Comparison of ENCODE assay signal across 15 mouse cellular contexts in genomic region chr12:24902736-24903135, GRCm38 (mm10).
"Had no signal": no experiment of that assay in that cellular context is flagged by ENCODE, and none has a peak within 500 bp of the region (broad histone marks: within the 10 kb centered on the region; RNA-seq: fewer than 3 reads in every experiment).

No protein-coding gene starts in this region.

- H3K4me2 ChIP-seq: neural tube, embryonic 12.5 days; stomach, embryonic 15.5 days had no signal

- H3K27ac ChIP-seq: neural tube, embryonic 12.5 days; stomach, embryonic 15.5 days; stomach, postnatal 0 days had no signal

- H3K4me3 ChIP-seq: neural tube, embryonic 12.5 days; stomach, embryonic 15.5 days had no signal

- H3K9me3 ChIP-seq: neural tube, embryonic 12.5 days; stomach, embryonic 15.5 days had no signal

- H3K27me3 ChIP-seq: neural tube, embryonic 12.5 days; stomach, embryonic 15.5 days had no signal

- H3K36me3 ChIP-seq: stomach, embryonic 15.5 days had no signal

- DNase-seq: retina, postnatal 1 day; right cerebral cortex, adult 18-20 months; right cerebral cortex, postnatal 14 days; right cerebral cortex, postnatal 25 days; right cerebral cortex, postnatal 4 days; spleen, adult 18-20 months; thymus, adult 18-20 months; thymus, adult 2 months; thymus, postnatal 14 days; thymus, postnatal 25 days; thymus, postnatal 36 days; thymus, postnatal 4 days had no signal

- H3K9ac ChIP-seq: neural tube, embryonic 12.5 days; stomach, embryonic 15.5 days had no signal

- H3K4me1 ChIP-seq: neural tube, embryonic 12.5 days; stomach, embryonic 15.5 days had no signal
